Mouse (Mus musculus) layer of hippocampus, adult 8-10 months (tissue): ENCODE measurements at regions not wholly inside any gene's neighbourhood (a gene's known extent, or its start where the extent isn't known, plus 50 kb on each side); places are given as distances from the start of the nearest gene placed in this dataset.

Experiments used
- DNase-seq, 2 experiments: peaks; one replicate each; pipeline ENCODE4 v3.0.0; 2022; ENCODE audit warnings: low spot score in 2 of 2

- no peak for DNase-seq
These were observed 315.9 kb upstream of the Vwc2 start for GRCm38 (mm10) chr11:10798079-10798478.

GRCm38 (mm10) chr11:10840191-10840590, 273.8 kb upstream of the Vwc2 start:
- DNase-seq, result no peak

GRCm38 (mm10) chr11:10841083-10841482, 272.9 kb upstream of the Vwc2 start:
- DNase-seq, result no peak

GRCm38 (mm10) chr11:10872267-10872666, 241.8 kb upstream of the Vwc2 start:
- DNase-seq, result no peak

- DNase-seq, result peak; percentile 24
These were observed 220.7 kb upstream of the Vwc2 start for GRCm38 (mm10) chr11:10893302-10893701.

- DNase-seq, result no peak
These were observed 190.0 kb upstream of the Vwc2 start for GRCm38 (mm10) chr11:10923998-10924397.

GRCm38 (mm10) chr11:10952914-10953313, 161.1 kb upstream of the Vwc2 start:
- peak; percentile 19 to 31 for DNase-seq
